Mouse (Mus musculus): Measurements from ENCODE around the gene Lst1. TPM values are rescaled to one million over a fixed set of nuclear protein-coding genes. Genes with fewer than 3 reads are reported as not detected.

The Lst1 gene
- total RNA-seq, 2 experiments from 2014 or later = 2.7 to 5.3 TPM

GRCm38 (mm10) chr17:35140490-35140996 lies 47.7 kb downstream of the Lst1 start:
- DNase-seq (ENCODE audit: low spot score) = no peak
- intact Hi-C loops (cut with DNase I) = no loop called here

- no peak for DNase-seq (ENCODE audit: low spot score)
Measured at GRCm38 (mm10) chr17:35139269-35139668, 49.0 kb downstream of the Lst1 start.

DNA sequence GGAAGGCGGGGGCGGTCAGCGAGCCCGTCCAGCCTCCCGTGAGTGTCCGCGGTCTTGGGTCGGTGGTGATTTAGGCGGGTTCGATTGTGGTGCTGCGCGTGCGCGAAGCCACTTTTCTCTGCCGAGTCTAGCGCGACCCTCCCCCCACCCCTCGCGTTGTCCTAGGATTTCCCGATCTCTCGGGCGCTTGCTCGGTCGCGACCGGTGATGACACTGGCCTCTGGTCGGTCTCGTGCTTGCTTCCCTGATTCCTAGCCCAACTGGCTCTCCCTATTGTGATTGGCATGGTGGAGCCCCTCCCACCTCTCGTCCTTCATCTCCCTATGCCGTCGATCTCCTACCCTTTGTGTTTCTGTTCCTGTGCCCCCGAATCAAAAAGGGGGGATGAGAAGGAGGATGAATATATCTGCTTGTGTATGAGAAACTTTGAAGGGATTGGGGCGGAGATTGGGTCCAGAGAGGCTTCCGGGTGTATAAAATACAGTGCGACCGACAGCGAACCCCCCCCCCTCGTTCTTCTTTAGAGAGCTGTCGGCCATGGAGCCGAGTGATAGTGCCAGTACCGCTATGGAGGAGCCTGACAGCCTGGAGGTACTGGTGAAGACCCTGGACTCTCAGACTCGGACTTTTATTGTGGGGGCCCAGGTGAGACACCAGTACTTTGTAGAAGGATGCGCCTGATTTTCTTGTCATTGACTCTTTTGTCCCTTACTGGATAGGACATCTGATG lies 52.5 kb downstream of the Lst1 start:
- intact Hi-C loops (cut with DNase I) = no loop called here
- DNase-seq (ENCODE audit: low spot score) = no peak

More at GRCm38 (mm10) chr17:35139269-35139668, 49.0 kb downstream of the Lst1 start:
- intact Hi-C loops (cut with DNase I) = loop anchor here (2.0 kb wide), 1 partner anchor 24 kb away; no protein-coding TSS in a partner anchor

Small RNA genes lying within 50 kb of the gene (microRNA-seq; reads per million reads assigned to microRNA genes)
- gene Mir6973a (not detected), gene Mir6974 (not detected)

Other genes starting within 250 kb of the Lst1 start
- gene Hspa1b, start 229.2 kb downstream of the Lst1 start, total RNA-seq (2021) = 1 to 10 TPM; 1.9 to 6.9 TPM
- gene Gm20481, start 218.5 kb downstream of the Lst1 start, total RNA-seq (2021) = not detected
- 1 to 10 TPM; 2.9 to 7.7 TPM for gene Hspa1a, start 216.3 kb downstream of the Lst1 start, total RNA-seq (2021)
- 1 to 10 TPM; 6.9 to 8.1 TPM for gene Hspa1l, start 215.7 kb downstream of the Lst1 start, total RNA-seq (2021)
- gene Lsm2, start 206.6 kb downstream of the Lst1 start, total RNA-seq (2021) = 10 to 100 TPM; 19.0 to 19.1 TPM
- gene Vars, start 187.5 kb downstream of the Lst1 start, total RNA-seq (2021) = 10 to 100 TPM; 25.7 to 26.9 TPM
- 1 to 10 TPM; 7.3 to 7.7 TPM for gene Vwa7, start 171.9 kb downstream of the Lst1 start, total RNA-seq (2021)
- not detected for gene Sapcd1, start 160.4 kb downstream of the Lst1 start, total RNA-seq (2021)
- gene Msh5, start 141.7 kb downstream of the Lst1 start, total RNA-seq (2021) = 1 to 10 TPM in 1 of 2 experiments, under 1 TPM in 1; 0.57 to 1.3 TPM
- gene Clic1, start 138.5 kb downstream of the Lst1 start, total RNA-seq (2021) = 10 to 100 TPM; 40.0 to 46.1 TPM
- gene Ddah2, start 129.4 kb downstream of the Lst1 start, total RNA-seq (2021) = 10 to 100 TPM; 27.7 to 31.3 TPM
- gene Ly6g6c, start 123.1 kb downstream of the Lst1 start, total RNA-seq (2021) = not detected
- under 1 TPM; 0.18 to 0.87 TPM for gene Mpig6b, start 122.3 kb downstream of the Lst1 start, total RNA-seq (2021)
- gene Ly6g6e, start 111.5 kb downstream of the Lst1 start, total RNA-seq (2021) = not detected
- gene Ly6g6d, start 110.4 kb downstream of the Lst1 start, total RNA-seq (2021) = under 1 TPM; 0.53 to 0.78 TPM
- gene Ly6g6f, start 102.8 kb downstream of the Lst1 start, total RNA-seq (2021) = not detected
- gene Abhd16a, start 99.2 kb downstream of the Lst1 start, total RNA-seq (2021) = 10 to 100 TPM; 47.9 to 57.5 TPM
- gene Ly6g5c, start 80.2 kb downstream of the Lst1 start, total RNA-seq (2021) = not detected
- gene Ly6g5b, start 73.0 kb downstream of the Lst1 start, total RNA-seq (2021) = under 1 TPM in 1 of 2 experiments, not detected in 1; 0.36 TPM
- gene Gpank1, start 67.0 kb downstream of the Lst1 start, total RNA-seq (2021) = 1 to 10 TPM; 6.3 to 9.5 TPM
- 100 to 1,000 TPM; 155 to 167 TPM for gene Csnk2b, start 66.4 kb downstream of the Lst1 start, total RNA-seq (2021)
- 10 to 100 TPM; 27.0 to 27.1 TPM for gene D17H6S53E, start 62.1 kb downstream of the Lst1 start, total RNA-seq (2021)
- not detected for gene Apom, start 56.4 kb downstream of the Lst1 start, total RNA-seq (2021)
- 100 to 1,000 TPM; 222 to 232 TPM for gene Bag6, start 53.3 kb downstream of the Lst1 start, total RNA-seq (2021)
- gene Prrc2a, start 23.5 kb downstream of the Lst1 start, total RNA-seq (2021) = 100 to 1,000 TPM; 135 to 143 TPM
- gene Aif1, start 12.4 kb downstream of the Lst1 start, total RNA-seq (2021) = 1 to 10 TPM; 2.3 to 3.5 TPM
- 1 to 10 TPM; 1.4 to 1.8 TPM for gene Ltb, start 6.0 kb upstream of the Lst1 start, total RNA-seq (2021)
- gene Tnf, start 13.6 kb upstream of the Lst1 start, total RNA-seq (2021) = under 1 TPM; 0.56 to 0.60 TPM
- not detected for gene Lta, start 16.9 kb upstream of the Lst1 start, total RNA-seq (2021)
- under 1 TPM; 0.50 to 0.65 TPM for gene Gm16181, start 32.4 kb upstream of the Lst1 start, total RNA-seq (2021)
- 1 to 10 TPM; 2.5 to 2.8 TPM for gene Atp6v1g2, start 45.2 kb upstream of the Lst1 start, total RNA-seq (2021)
- 1 to 10 TPM; 8.2 to 8.7 TPM for gene Nfkbil1, start 47.4 kb upstream of the Lst1 start, total RNA-seq (2021)
- 10 to 100 TPM; 89.2 to 99.4 TPM for gene Ddx39b, start 53.3 kb upstream of the Lst1 start, total RNA-seq (2021)
- gene H2-D1, start 74.3 kb upstream of the Lst1 start, total RNA-seq (2021) = 10 to 100 TPM; 84.3 to 89.6 TPM
- gene H2-Q1, start 132.0 kb upstream of the Lst1 start, total RNA-seq (2021) = 1 to 10 TPM in 1 of 2 experiments, under 1 TPM in 1; 0.23 to 1.1 TPM
- gene H2-Q2, start 153.8 kb upstream of the Lst1 start, total RNA-seq (2021) = under 1 TPM; 0.95 to 0.99 TPM
- gene H2-Q4, start 191.2 kb upstream of the Lst1 start, total RNA-seq (2021) = 10 to 100 TPM in 1 of 2 experiments, 1 to 10 TPM in 1; 7.9 to 11.0 TPM
- gene H2-Q6, start 236.4 kb upstream of the Lst1 start, total RNA-seq (2021) = under 1 TPM; 0.34 to 0.75 TPM